Mouse (Mus musculus): ENCODE measurements at regions not wholly inside any gene's neighbourhood (a gene's known extent, or its start where the extent isn't known, plus 50 kb on each side); places are given as distances from the start of the nearest gene placed in this dataset.

- Histone ChIP-seq H3K4me2 (ENCODE audit: low read depth) (no peak overlapping the region), H3K9me3 (ENCODE audit: control insufficient read depth, low read length) (no peaks in the 10 kb centered on the region), H3K27ac (no peak overlapping the region), H3K9ac (replicated peaks) (no peak overlapping the region), H3K4me3 (ENCODE audit: insufficient read depth in 1 of 2, low read depth in 2 of 2, low read length in 2 of 2) (no peak overlapping the region), H3K36me3 (replicated peaks; ENCODE audit: control insufficient read depth, insufficient read depth, low read depth) (no peaks in the 10 kb centered on the region), H3K27me3 (ENCODE audit: control insufficient read depth, insufficient read depth, low read length) (no peaks in the 10 kb centered on the region), H3K4me1 (replicated peaks; ENCODE audit: control insufficient read depth in 2 of 2, insufficient read depth in 2 of 2, low read length in 1 of 2) (peaks cover 10 to 13% of the 10 kb centered on the region in 2 experiments)
- DNase-seq (ENCODE audit: low read depth in 3 of 3, low spot score in 3 of 3) = no peak
- WGBS (ENCODE audit: insufficient replicate concordance) = 55% methylated on average over 9 of the region's 9 CpGs
- TF ChIP-seq CTCF (IDR thresholded peaks at IDR 0.05; ENCODE audit: low read depth) (no peak), EP300 (IDR thresholded peaks at IDR 0.05; ENCODE audit: low read depth) (no peak)
- ATAC-seq (ENCODE audit: insufficient read depth) = no peak
These were observed 52.0 kb upstream of the Lrp8 start for GRCm38 (mm10) chr4:107750017-107750416.

Data from liver, embryonic 14.5 days (tissue).